Mouse (Mus musculus) intestine, postnatal 0 days (tissue): ENCODE results near the gene Naa40. TPM values are rescaled to one million over a fixed set of nuclear protein-coding genes. Genes with fewer than 3 reads are reported as not detected.

ENCODE experiments used
- ATAC-seq: fragments of 200-750 bp; cut with Nextera tagmentation; 2 replicates; pipeline ENCODE4 v1.8.0; 2017; ENCODE audit warnings: mild to moderate bottlenecking, moderate TSS enrichment, moderate library complexity
- H3K27ac ChIP-seq: fragments of 300-500 bp; sonication (generic); 2 replicates; pipeline ENCODE4 v1.5.1; 2014; ENCODE audit warnings: mild to moderate bottlenecking, low read depth, low read length, moderate library complexity
- H3K27me3 ChIP-seq: fragments of 300-500 bp; sonication (generic); replicated peaks from 2 replicates; pipeline ENCODE4 v1.6.1; 2014; ENCODE audit warnings: low read length, mixed read lengths; ENCODE audit not compliant: control insufficient read depth, insufficient read depth
- H3K36me3 ChIP-seq: fragments of 300-500 bp; sonication (generic); 2 replicates; pipeline ENCODE4 v1.6.1; 2014; ENCODE audit warnings: mild to moderate bottlenecking, moderate library complexity; ENCODE audit not compliant: control insufficient read depth, insufficient read depth
- H3K4me1 ChIP-seq: fragments of 300-500 bp; sonication (generic); replicated peaks from 2 replicates; pipeline ENCODE4 v1.6.1; 2014; ENCODE audit warnings: antibody characterized with exemption, low read length, mixed read lengths; ENCODE audit not compliant: control insufficient read depth, insufficient read depth
- H3K4me2 ChIP-seq: fragments of 300-500 bp; sonication (generic); replicated peaks from 2 replicates; pipeline ENCODE4 v1.6.1; 2014; ENCODE audit warnings: low read depth, mild to moderate bottlenecking, moderate library complexity
- H3K4me3 ChIP-seq: fragments of 300-500 bp; sonication (generic); 2 replicates; pipeline ENCODE4 v1.5.1; 2014; ENCODE audit warnings: low read depth, low read length
- H3K9ac ChIP-seq: fragments of 300-500 bp; sonication (generic); 2 replicates; pipeline ENCODE4 v1.6.1; 2014; ENCODE audit warnings: mild to moderate bottlenecking, low read depth, low read length
- H3K9me3 ChIP-seq: fragments of 300-500 bp; sonication (generic); 2 replicates; pipeline ENCODE4 v1.6.1; 2016; ENCODE audit warnings: mixed run types; ENCODE audit not compliant: control insufficient read depth
- CTCF ChIP-seq: sonication (generic); IDR thresholded peaks from 2 replicates; pipeline ENCODE4 v1.5.1; 2016; ENCODE audit warnings: low read depth, mild to moderate bottlenecking, control low read depth, antibody characterized with exemption, moderate library complexity
- WGBS: fragments of 180-500 bp; shearing (Covaris S2); extraction: QIAGEN DNeasy Blood & Tissue Kit; methylation state at CpG from one replicate; pipeline ENCODE4 v1.1.7; 2014; 5-methylcytosine and 5-hydroxymethylcytosine counted together
- polyA plus RNA-seq: library from polyadenylated mRNA; unstranded; fragments of >200 nt; fragmentation: Nextera tagmentation; extraction: Ambion mirVana; gene quantifications from 2 replicates; pipeline ENCODE4 v1.2.1, GENCODE M21; 2015

The Naa40 gene
- polyA plus RNA-seq, 1 experiment from 2014 or later: 18.6 TPM

DNA sequence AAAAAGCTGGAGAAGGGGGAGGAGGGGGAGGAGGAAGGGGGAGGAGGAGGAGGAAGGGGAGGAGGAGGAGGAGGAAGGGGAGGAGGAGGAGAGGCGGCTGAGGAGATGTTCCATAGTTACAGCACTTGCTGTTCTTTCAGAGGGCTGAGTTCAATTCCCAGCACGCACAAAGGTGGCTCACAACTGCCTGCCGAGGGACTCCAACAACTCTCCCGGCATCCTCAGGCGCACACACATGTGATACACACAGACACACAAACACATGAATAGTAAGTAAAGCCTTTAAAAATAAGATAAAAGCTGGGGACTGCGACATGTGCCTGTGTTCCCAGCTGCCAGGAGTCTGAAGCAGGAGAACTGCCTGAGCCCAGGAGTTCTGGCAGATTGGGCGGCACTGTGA lies 59.5 kb downstream of the Naa40 start:
- Histone ChIP-seq H3K4me2 (no peak overlapping the region), H3K36me3 (no peaks in the 10 kb centered on the region), H3K27ac (no peak overlapping the region), H3K9ac (no peak overlapping the region), H3K9me3 (no peaks in the 10 kb centered on the region), H3K4me3 (no peak overlapping the region), H3K27me3 (no peaks in the 10 kb centered on the region), H3K4me1 (peaks cover 7% of the 10 kb centered on the region; the same call in 1 of the 2 replicates)
- WGBS: 73% methylated on average over 7 of the region's 7 CpGs
- ATAC-seq: no peak
- TF ChIP-seq CTCF: no peak

DNA sequence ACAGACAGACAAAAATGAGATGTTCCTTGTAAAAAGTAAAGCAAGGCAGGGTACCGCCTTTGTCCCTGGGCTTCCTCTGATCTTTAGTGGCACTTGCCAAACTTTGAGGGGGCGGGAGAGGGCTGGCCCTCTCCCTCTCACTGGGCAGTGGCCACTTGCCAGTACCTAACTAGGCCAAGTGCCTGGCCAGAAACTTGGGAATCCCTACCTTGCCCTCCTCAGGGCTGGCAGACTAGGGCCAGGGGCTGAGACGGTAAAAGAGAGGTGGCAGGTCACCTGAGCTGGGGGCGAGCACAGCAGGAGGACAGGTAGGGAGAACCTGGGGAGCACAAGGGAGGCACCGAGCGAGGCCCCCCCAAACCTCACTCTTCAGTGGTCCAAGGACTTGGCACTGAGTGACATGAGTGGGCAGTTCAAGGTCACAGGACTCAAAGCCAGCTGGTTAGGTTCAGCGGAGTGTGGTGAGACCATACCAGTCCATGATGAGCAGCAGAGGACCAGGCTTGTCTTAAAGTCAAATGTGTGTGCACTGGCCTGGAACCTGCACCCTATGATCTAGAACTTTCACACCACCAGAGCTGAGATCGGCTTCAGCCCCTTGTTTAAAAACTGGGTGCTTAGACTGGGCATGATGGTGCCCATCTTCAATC lies 60.1 kb downstream of the Naa40 start:
- no peak overlapping the region for H3K27ac ChIP-seq
- no peak for ATAC-seq
- H3K4me2 ChIP-seq: no peak overlapping the region
- WGBS: 93% methylated on average over 8 of the region's 8 CpGs
- H3K9ac ChIP-seq: no peak overlapping the region
- no peak for TF ChIP-seq CTCF
- no peaks in the 10 kb centered on the region for H3K9me3 ChIP-seq
- no peak overlapping the region for H3K4me3 ChIP-seq
- H3K4me1 ChIP-seq: peaks cover 7% of the 10 kb centered on the region; the same call in 1 of the 2 replicates
- H3K36me3 ChIP-seq: no peaks in the 10 kb centered on the region
- no peaks in the 10 kb centered on the region for H3K27me3 ChIP-seq

DNA sequence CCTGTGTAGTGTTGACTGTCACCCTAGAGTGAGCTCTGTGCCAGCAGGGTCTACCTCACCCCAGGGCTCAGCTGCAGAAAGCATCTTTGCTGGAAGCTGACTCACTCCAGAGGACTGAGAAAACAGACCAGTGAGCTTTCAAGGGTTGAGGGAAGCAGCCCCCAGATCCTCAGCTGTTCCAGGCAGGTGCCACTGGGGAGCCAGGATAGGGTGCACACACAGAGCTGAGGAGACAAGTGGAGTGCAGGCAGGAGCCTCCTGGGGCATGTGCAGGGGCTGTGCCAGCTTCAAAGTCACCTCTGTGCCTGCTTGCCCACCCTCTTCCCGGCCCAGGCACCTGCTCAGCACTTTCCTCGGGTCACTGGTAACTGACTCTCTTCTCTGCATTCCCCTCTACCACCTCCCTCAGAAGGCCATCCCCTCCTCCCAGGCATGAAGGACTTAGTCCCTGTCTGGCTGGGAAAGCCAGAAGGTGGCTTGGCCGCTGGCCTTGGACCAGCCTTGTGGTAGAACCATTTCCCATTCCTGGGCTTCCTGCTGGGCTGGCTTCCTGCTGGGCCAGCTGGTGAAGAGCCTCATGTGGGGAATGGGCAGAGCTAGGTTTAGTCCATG lies 62.0 kb downstream of the Naa40 start:
- peaks cover 7% of the 10 kb centered on the region; the same call in 1 of the 2 replicates for H3K4me1 ChIP-seq
- no peak overlapping the region for H3K4me3 ChIP-seq
- H3K27me3 ChIP-seq: no peaks in the 10 kb centered on the region
- no peaks in the 10 kb centered on the region for H3K36me3 ChIP-seq
- H3K27ac ChIP-seq: no peak overlapping the region
- TF ChIP-seq CTCF: no peak
- H3K9ac ChIP-seq: no peak overlapping the region
- H3K9me3 ChIP-seq: no peaks in the 10 kb centered on the region
- WGBS: 71% methylated on average over 3 of the region's 3 CpGs
- no peak for ATAC-seq
- no peak overlapping the region for H3K4me2 ChIP-seq

DNA sequence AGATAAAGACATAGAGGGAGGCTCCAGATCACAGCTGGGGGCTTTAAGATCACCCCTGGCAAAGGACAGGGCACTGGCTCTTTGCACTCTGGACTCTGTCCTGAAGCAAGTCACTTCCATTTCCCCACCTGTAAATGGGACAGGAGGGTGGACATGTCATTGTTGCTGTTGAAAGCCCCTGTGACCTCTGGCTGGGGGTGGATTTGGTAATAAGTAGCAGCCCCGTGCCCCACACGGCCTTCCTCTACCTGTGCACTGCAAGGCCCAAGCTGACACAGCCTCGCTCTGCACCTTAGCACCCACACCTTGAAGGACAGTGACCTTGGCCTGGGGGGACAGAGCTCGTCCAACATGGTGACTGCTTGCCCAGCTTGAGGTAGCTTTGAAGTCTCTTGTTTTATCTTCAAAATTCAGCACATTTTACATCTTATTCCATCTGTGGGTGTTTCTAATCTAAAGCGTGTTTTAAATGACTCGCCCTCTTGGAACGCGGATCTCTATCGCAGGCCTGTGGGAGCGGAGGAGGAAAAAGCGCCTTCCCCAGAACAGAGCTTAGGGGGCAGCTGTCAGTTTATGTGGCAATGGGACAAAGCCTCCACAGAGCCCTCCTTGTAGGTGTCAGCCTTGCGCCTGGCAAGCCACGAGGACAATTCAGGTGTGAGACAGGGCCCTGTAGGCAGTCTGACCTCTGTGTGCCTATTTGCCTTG lies 63.0 kb downstream of the Naa40 start:
- 57% methylated on average over 13 of the region's 13 CpGs for WGBS
- no peak overlapping the region for H3K4me2 ChIP-seq
- ATAC-seq: no peak
- no peak overlapping the region for H3K4me3 ChIP-seq
- H3K9me3 ChIP-seq: no peaks in the 10 kb centered on the region
- H3K4me1 ChIP-seq: peaks cover 7% of the 10 kb centered on the region; the same call in 1 of the 2 replicates
- no peak overlapping the region for H3K27ac ChIP-seq
- no peaks in the 10 kb centered on the region for H3K36me3 ChIP-seq
- TF ChIP-seq CTCF: no peak
- H3K9ac ChIP-seq: no peak overlapping the region
- H3K27me3 ChIP-seq: no peaks in the 10 kb centered on the region

DNA sequence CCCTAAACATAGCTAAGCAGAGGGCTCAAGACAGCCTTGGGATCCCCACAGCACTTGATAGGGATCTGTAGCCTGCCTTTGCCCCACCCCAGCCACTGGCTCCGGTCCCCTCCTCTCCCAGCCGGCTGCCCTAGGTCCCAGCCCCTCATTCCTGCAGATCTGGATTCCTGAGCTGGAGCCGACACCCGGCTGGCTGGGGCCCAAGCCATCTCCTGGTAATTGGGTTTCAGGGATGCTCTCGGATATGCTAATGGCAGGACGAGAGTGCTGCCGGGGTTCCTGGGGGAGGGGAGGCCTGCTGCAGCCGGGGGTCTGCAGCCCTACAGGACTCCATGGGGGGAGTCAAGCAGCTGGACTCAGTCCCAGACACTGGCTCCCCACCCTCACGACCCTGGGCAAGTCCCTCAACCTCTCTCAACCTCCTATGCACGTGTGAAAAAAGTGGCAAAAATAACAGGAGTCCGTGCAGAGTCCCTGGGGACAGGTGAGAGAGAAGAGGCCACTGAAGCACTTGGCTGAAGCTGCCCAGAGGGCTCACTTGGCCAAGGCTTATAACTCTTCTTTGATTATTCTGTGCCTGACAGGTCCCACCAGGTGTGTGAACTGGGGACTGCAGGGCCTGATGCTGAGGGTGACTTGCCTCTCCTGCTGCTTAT lies 64.8 kb downstream of the Naa40 start:
- Histone ChIP-seq H3K27me3 (no peaks in the 10 kb centered on the region), H3K36me3 (no peaks in the 10 kb centered on the region), H3K9me3 (no peaks in the 10 kb centered on the region), H3K4me1 (no peaks in the 10 kb centered on the region; the same call in 1 of the 2 replicates), H3K4me2 (no peak overlapping the region), H3K9ac (no peak overlapping the region), H3K4me3 (no peak overlapping the region), H3K27ac (no peak overlapping the region)
- ATAC-seq: no peak
- 30% methylated on average over 11 of the region's 11 CpGs for WGBS
- TF ChIP-seq CTCF: no peak

Other genes starting within 250 kb of the Naa40 start
- gene Dnajc4, start 248.6 kb downstream of the Naa40 start, polyA plus RNA-seq: 32.3 and 35.1 TPM in 2 replicates
- 50.4 and 51.9 TPM in 2 replicates for gene Nudt22, start 245.1 kb downstream of the Naa40 start, polyA plus RNA-seq
- 7.6 and 10.2 TPM in 2 replicates for gene Trpt1, start 245.1 kb downstream of the Naa40 start, polyA plus RNA-seq
- gene Fermt3, start 221.7 kb downstream of the Naa40 start, polyA plus RNA-seq: 8.9 and 9.3 TPM in 2 replicates
- 46.2 and 47.8 TPM in 2 replicates for gene Stip1, start 201.2 kb downstream of the Naa40 start, polyA plus RNA-seq
- 14.4 and 15.1 TPM in 2 replicates for gene Macrod1, start 184.4 kb downstream of the Naa40 start, polyA plus RNA-seq
- 0.75 and 0.82 TPM in 2 replicates for gene Flrt1, start 135.5 kb downstream of the Naa40 start, polyA plus RNA-seq
- 121 and 126 TPM in 2 replicates for gene Otub1, start 34.9 kb downstream of the Naa40 start, polyA plus RNA-seq
- gene Cox8a, start 23.6 kb downstream of the Naa40 start, polyA plus RNA-seq: 2,194 and 2,204 TPM in 2 replicates
- gene Rcor2, start 26.1 kb upstream of the Naa40 start, polyA plus RNA-seq: 1.5 and 2.2 TPM in 2 replicates
- 39.6 and 46.4 TPM in 2 replicates for gene Mark2, start 100.7 kb upstream of the Naa40 start, polyA plus RNA-seq
- 11.3 and 12.2 TPM in 2 replicates for gene Spindoc, start 141.8 kb upstream of the Naa40 start, polyA plus RNA-seq
- 2.7 and 2.9 TPM in 2 replicates for gene 2700081O15Rik, start 176.4 kb upstream of the Naa40 start, polyA plus RNA-seq
- gene Rtn3, start 242.1 kb upstream of the Naa40 start, polyA plus RNA-seq: 133 and 134 TPM in 2 replicates